Mouse (Mus musculus): Measurements from ENCODE around the gene Gfra1. TPM values are rescaled to one million over a fixed set of nuclear protein-coding genes. Genes with fewer than 3 reads are reported as not detected.

Gfra1 gene
- total RNA-seq, 2 experiments from 2014 or later: not detected

DNA sequence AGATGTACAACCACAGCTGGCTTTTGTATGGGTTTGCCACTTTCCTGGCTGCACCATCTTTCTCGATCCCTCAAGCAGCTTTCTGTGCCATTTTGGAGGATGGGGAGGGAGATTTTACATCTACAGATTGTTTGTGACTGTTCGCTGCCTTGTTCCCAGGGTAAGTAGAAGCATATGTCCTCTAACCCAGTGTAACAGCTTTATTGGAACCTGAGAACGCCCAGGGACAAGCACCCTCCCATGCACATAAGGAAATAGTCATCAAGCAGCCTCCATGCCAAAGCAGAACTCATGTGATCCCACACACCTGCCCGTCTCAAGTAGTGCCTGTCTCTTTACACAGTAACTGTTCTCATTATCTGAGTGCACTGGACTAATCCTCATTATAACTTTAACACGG, 256.0 kb downstream of the Gfra1 start:
- ATAC-seq (replicated peaks; ENCODE audit: low FRiP score, poor library complexity, severe bottlenecking): no peak

DNA sequence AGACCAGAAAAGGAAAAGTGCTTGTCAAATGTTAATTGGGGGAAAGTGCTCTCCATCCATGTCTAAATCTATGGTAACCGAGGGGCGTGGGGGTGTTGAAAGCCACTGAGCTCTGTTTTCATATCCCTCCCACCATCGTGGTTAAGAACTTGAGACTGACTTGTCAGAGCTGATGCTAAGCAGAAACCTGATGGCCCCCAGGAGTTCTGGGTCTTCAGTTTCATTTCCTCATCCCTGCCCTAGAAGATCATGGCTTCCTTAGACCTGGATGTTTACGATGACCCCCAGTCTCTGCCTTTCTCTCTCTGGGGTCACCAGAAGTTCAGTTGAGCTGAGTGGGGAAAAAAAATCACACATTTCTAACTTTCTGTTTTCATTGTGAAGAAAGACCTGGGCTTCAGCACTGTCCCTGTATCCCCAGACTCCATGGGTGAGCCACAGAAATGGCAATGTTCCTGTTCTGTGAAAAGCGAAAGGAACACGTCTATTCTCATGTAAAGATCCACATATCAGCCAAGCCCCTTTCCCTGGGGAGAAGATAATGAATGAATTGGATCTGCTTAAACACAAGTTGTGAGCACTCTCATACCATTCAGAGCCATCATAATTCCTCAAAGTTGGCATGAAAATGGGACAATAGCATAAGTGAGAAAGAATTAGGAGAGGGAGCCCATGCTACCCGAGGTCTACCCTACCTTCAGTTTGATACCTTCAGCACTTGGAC, 261.8 kb downstream of the Gfra1 start:
- no peak for ATAC-seq (replicated peaks; ENCODE audit: low FRiP score, poor library complexity, severe bottlenecking)

- no peak for ATAC-seq (replicated peaks; ENCODE audit: low FRiP score, poor library complexity, severe bottlenecking)
Measured at GRCm38 (mm10) chr19:58190947-58191346, 264.8 kb downstream of the Gfra1 start.

DNA sequence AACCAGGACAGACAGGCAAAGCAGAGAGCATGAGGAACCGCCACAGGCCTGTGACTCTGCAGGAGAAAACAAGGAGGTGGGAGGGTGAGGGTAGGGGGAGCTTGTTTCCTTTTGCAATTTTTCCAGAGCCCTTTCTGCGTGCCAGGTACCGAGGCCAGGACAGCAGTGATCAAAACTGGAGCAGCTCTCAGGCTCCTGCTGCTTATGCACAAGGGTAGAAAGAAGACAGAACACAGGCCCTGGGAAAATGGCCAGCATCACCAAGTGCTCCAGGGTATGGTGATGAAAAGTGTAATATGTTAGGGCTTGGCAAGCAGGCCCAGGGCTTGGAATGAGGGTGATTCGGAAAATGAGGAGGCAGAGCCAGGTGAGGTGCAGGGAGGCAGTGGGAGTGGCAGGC, 269.2 kb downstream of the Gfra1 start:
- no peak for ATAC-seq (replicated peaks; ENCODE audit: low FRiP score, poor library complexity, severe bottlenecking)

Other genes with a start within 250 kb of the Gfra1 start
- gene Ccdc172, start 56.1 kb upstream of the Gfra1 start, total RNA-seq (2015; ENCODE audit: low replicate concordance): not detected in 2 replicates
- not detected in 2 replicates for gene Ccdc172, start 56.1 kb upstream of the Gfra1 start, total RNA-seq (2017; ENCODE audit: low replicate concordance)
- gene Pnlip, start 196.6 kb upstream of the Gfra1 start, total RNA-seq (2015; ENCODE audit: low replicate concordance): not detected in 2 replicates
- not detected in 2 replicates for gene Pnlip, start 196.6 kb upstream of the Gfra1 start, total RNA-seq (2017; ENCODE audit: low replicate concordance)